Mouse (Mus musculus) heart, adult 11 months (tissue): ENCODE measurements at regions not wholly inside any gene's neighbourhood (a gene's known extent, or its start where the extent isn't known, plus 50 kb on each side); places are given as distances from the start of the nearest gene placed in this dataset.

Experiments
- DNase-seq: peaks from one replicate; pipeline ENCODE4 v3.0.0; 2022

DNA sequence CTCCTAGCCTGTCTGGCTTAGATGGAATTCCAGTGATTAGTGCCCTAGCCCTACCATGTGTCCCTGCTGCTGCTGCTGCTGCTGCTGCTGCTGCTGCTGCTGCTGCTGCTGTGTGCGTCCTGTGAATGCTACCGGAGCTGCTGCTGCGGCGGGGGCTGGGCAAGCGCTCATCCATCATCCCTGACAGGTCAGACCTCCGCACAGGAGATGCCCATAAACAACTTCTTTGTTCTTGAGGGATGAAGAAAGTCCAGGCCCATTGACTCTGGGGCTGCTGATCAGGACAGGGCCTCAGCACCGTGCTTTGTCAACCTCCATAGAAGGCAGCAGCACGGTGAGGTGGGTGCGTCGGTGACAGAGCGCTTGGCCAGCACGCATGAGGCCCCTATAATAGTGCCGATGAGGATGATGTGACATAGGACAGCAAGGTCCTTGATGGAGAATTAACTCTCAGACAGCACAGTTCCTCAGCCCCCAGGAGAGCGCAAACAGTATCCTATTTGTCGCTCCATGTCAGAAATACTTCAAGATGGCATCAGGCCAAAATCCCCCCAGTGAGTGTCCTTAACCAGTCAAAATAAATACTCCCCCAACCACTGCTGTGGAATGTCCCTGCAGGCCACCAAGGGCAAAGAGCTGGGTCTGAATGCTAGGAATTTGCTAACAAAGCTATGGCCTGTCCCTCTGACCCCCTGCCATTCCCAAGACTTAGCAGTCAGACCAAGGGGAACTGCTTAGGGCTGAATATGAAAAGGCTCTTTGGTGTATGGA lies 95.1 kb upstream of the Errfi1 start:
- DNase-seq, result no peak

DNA sequence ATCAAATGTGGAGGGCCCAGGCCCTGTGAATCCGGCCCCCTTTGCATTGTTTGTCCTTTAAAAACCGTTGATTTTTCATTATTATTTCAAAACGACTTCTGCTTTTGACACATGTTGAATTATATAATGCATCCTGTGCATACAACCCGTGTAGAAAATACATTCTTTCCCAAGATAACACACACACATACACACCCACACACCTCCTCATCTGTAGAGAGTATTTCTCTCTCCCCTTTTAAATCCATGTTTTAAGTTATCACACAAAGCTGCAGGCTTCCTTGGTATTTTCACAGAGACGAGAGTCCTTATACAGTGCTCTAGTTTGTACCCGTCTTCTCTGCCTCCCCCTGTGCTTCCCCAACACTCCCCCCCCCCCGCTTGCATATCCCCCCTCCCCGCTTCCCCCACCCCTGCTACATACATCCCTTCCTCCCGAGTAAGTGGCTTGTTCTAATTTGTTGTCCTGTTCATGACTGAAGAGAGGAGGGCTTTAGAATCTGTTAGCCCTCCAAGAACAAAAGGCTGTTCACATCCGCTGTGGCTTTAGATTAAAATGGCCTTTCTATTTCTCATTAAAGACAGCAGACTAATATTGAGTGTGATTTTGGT lies 95.8 kb upstream of the Errfi1 start:
- DNase-seq, result no peak

DNA sequence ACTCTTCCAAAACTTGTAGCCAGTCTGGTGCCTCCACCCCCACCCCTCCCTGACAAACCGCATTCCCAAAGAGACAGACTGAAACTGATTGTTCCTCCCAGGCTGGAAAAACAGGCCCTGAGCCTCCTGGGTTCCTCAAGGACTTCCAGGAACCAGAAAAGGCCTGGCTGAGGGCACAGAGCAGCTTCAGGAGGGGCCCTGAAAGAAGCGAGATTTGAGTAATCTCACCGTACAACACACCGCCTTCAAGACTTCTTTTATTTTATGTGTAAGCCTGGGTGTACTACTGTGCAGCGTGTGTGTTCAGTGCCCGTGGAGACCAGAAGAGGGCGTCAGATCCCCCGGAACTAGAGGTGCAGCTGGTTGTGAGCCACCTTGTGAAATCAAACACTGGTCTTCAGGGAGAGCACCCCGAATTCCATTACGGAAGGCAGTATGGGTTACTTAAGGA lies 96.4 kb upstream of the Errfi1 start:
- DNase-seq, result no peak

DNA sequence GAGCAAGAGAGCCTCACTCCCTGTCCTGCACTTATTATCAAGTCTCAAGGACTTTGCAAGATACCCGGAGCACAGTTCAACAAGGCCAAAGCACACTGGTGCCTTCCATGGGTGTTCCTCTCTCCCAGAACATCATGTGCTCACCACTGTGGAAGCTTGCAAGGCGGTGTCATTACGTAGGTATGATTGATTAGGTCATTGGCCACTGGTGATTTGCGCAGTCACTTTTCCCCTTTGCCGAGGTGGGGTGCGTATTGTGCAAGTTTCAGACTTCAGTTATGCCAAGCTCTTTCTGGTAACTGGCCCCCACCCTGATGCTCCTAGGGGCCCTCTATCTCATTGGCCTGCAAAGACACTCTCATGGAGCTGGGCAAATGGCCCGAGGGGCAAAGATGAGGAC lies 98.3 kb upstream of the Errfi1 start:
- peak; percentile 94 for DNase-seq

DNA sequence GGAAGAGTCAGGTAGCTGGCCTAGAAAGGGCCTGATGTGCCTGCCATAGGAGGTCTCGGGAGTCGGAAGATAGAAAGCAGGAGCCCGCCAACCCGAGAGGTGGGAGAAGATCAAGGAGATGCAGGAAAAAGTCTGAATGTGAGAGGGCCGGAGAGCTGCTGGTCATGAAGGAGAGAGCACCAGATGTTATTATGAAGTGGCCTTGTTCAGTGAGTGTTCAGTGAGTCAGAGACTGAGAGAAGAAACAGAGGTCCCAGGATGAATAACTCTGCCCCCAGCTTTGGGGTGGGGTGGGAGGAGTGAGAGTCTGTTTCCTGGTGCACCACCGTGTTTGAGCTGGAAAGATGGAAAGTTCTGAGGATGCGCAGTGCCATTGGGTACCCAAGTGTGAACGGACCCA lies 100.2 kb upstream of the Slc45a1 start:
- DNase-seq, result no peak

DNA sequence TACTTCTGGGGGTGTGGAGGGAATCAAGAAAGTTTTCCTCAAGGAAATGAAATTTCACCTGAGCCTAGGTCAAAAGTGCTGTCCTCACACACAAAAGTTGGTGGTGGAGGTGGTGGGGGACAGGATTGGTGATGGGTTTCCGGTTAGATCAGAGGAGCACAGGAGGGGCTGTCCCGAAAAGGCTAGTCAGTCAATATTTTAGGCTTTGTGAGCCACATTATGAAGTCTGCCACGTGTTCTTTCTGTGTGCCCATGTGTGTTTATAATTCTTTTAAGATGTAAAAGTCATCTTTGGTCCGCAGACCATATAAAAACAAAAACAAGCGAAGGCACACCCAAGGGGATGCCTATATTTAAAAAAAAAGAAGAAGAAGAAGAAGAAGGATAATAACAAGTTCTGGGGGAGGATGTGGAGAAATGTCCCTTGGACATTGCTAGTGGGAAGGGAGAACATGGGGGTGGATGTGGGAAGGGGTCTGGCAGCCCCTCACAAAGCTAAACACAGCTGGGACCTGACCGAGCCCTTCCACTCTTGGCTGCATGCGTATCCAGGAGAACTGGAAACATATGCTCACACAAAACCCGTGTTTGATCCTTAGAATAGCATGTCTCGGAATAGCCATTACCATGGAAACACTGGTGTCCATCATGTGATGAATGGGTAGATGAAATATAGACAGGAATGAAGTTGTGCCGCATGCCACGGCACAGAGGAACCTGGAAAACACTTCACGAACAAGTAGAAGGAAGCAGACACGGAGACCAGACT lies 98.7 kb upstream of the Slc45a1 start:
- no peak for DNase-seq

DNA sequence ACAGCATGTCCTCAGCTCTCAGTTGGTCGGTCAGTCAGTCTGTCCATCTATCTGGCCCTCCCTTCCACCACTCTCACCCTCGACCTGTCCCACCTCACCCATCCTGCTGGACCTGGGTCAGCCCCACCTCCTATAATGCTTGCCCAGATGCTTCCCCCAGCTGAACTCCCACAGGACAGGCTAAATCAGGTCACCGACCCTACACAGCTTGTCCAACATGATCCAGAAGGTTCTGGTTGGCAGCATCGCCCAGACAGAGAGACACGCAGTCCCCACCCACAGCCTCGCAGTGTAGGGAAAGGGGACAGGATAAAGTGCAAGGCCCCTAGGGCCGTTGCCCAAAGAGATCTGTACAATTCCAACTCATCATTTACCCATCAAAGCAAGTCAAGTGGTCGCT lies 97.1 kb upstream of the Slc45a1 start:
- DNase-seq, result no peak

DNA sequence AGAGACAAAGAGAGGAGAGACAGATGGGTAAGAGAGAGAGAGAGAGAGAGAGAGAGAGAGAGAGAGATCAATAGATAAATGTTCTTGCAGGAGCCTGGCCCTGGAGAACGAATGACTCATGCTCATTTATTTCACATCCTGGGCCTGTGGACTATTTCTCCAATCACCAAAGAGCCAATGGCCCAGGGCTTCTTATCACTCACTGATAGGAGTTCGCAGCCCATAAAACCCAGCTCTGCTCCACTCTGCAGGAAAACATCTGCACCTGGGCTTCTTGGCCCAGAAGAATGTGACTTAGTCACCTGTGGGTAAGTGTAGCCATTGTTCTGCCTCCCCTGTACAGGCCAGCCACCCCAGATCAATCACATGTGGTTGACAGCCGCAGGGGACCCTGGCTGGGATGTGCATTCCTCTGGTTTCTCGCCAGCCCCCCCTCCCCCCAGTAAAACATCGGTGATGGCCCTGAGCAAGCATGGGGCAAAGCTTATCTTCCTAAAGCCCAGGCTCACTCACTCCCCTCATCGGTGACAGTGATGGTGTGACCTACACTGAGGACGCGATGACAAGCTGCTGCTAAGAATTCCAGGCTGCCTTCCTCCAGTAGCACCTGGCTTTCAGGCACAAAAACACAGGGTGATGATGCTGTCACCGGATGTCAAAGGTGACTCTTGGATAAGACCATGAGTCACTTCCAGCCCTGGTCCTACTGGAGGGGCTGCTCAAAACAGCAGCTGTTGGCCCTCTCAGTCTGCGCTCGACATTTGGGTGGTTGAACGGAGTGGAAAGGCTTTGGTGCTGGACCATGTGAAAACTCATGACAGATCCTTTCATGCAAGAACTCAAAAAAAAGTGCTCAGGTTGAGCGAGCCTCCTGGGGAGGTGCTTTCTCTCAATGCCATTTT lies 96.4 kb upstream of the Slc45a1 start:
- peak; percentile 93 for DNase-seq

DNA sequence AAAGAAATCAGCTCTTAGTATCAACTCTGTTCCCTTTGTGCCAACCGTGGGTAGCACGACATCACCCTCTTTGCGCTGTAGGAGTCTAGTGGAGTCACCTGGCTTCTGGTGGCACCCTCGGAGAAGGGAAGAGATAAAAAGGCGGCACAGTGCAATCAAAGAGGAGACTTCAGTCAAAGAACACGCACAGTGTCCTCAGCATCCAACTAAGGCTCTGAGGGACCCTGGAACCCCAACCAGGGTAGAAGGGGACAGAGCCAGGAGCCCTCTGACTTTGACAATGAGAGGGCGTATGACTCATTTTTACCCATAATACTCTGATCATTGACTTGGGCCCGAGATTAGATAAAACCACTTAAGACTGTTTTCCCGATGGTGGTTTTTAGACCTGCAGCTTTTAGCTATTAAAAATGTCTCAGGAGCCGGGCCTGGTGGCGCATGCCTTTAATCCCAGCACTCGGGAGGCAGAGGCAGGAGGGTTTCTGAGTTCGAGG lies 94.5 kb upstream of the Slc45a1 start:
- DNase-seq, result no peak

DNA sequence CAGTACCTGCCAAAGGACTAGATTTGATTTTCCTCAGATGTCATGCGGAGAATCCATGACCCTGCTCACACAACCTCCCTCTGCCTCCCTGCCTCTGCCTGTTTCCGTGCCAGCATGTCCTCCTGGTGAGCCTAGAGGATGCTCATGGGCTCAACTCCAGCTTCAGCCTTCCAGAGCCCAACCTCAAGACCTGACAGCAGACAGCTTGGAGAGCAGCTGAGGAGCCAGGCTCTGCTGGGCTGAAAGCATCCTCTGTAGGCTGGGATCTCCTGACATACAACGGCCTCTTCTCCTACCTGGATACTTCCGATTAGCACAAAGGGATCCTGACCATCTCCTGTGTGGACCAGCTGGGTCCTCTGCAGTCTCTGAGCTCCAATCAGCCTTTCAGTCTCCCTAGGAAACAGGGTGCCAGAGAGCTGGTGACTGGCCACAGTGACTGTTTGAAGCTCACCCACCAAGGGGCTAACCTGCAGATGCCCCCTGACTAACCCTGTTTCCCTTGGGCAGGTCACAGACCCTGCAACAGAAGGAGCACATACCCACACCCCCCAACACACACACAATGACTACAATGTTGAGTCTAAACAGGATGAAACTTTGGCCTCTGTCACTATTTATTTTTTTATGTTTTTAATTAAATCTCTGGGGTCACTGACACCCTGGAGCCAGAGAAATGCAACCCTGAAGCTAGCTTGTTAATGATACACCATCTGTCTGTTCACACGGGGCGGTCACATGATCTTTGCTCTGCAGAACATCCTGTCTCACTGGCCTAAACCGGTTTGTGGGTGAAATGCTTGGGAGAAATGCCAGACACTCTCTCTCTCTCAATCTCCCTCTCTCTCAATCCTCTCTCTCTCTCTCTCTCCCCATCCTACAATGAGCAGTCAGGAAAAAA lies 93.8 kb upstream of the Slc45a1 start:
- peak; percentile 96 for DNase-seq

DNA sequence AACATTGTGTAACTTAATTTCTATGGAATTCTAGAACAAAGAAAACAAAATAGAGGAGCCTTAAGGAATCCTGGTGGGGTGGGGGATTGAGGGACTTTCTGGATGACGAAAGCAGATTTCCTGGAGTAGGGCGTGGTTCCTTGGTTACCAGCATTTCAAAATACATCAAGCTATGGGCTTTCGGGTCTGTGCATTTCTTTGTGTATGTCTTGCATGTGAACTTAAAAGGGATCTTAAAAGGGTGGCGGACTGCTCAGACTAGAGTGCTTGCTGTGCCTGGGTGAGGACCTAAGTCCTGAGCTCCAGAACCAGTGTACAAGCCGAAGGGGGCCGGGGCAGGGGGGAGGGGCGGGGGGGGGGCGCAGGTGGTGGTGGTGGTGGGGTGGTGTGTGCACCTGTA lies 91.5 kb upstream of the Slc45a1 start:
- DNase-seq, result no peak

DNA sequence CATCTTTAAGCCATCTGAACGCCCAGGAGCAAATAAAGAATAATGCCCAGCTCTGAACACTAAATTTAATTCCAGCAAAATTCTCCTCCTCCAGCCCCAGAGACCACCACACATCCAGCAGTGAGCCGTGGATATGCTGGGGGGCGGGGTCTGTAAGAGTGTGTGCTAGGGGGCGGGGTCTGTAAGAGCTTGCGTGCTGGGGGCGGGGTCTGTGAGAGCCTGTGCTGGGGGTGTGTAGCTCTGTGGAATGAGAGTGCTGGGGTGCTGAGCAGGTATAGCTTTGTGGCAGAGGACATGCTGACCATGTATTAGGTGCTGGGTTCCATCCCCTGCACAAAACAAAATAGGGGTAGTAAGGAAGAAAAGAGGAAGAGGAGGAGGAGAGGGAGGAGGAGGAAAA lies 91.1 kb upstream of the Slc45a1 start:
- no peak for DNase-seq

DNA sequence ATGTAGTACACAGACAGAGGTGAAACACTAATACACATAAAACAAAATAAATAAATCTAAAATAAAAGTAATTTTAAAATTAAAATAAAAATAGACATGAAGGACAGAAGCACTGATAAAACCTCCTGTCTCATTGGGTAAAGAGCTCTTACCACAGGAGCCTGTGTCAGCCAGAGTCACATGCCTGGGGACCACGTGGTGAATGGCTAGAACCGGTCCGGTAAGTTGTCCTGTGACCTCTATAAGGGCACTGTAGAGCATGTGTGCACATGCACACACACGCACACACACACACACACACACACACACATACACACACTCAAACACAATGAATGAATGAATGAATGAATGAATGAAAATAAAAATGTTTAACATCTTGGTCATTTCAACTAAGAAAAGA lies 89.8 kb upstream of the Slc45a1 start:
- no peak for DNase-seq

DNA sequence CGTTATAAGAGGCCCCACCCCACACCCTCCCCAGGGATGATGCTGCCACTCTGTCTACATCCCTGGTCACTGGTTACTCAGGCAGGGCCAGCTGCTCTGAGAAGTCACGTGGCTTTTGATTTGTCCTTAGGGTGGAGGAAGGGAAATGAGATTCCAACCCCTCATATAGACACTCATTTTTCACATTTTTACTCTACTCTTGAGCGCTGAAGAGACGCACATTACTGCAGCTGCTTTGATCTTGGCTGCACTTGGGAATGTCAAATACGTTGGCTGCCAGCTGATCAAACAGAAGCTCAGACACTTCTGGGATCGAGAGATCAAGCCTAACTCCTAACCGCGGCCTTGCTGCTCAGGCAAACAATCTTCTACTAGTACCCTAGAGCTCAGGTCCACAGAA lies 88.2 kb upstream of the Slc45a1 start:
- DNase-seq, result no peak

DNA sequence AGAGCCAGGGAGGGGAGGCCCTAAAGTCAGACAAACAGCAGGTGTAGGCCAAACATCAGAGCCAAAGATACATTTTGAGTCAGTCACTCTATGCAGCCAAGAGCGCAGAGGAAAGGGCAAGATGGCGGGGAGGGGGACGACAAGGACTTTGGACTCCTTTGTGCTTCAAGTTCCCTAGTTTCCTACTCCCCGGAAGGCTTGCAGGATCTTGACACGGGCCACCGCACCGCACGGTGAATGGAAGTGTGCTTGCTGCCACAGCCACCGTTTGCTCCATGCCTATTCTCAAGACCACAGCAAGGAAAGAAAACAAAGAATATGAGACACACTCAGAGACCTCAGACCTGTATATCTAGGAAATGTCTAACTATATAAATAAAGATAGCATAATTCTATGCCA lies 86.8 kb upstream of the Slc45a1 start:
- no peak for DNase-seq

DNA sequence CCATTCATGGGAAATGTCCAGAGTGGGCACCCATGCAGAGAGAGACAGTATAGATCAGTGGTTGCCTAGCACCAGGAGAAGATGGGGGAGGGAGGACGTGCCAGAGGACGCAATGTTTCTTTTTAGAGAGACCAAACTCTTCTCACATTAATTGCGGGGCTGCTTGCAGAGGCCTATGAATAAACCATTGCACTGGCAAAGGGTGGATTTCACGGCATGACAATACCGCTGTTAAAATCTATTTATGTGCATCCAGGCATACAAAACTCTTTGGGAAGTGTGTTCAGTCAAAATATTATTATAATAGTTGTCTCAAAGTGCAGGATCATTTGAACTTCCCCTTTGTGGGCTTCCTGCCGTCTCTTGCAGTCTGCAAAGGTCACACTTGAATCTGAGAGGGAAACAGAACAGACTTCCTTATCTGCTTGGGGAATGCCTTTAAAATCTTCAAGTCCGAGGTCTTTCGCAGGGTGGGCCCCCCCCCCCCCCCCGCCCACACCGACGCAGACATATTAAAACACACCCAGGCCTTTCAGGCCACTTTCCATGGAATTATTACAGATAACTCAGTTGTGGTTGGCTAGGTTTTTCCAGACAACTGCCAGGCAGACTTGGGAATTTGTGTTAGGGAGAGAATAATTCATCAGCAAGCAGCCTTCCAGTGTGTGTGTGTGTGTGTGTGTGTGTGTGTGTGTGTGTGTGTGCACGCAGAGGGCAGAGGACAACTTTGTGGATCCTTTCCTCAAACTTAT lies 78.3 kb upstream of the Slc45a1 start:
- DNase-seq, result peak; percentile 97

DNA sequence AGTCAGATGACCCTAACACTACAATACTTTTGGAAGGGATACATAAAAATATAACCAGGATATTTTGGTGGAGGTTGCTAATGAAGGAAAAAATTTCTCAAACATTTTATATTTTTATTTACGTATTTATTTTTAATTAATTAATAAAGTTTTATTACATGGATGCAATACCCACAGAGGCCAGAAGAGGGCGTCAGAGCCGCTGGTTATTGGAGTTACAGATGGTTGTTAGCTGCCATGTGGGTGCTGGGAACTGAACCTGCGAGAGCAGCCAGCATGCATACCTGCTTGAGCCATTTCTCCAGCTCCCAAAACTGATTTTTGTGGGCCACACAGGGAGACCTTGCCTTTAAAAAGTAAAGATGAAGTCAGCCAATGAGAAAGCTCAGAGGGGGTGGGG lies 74.6 kb upstream of the Slc45a1 start:
- DNase-seq, result no peak

DNA sequence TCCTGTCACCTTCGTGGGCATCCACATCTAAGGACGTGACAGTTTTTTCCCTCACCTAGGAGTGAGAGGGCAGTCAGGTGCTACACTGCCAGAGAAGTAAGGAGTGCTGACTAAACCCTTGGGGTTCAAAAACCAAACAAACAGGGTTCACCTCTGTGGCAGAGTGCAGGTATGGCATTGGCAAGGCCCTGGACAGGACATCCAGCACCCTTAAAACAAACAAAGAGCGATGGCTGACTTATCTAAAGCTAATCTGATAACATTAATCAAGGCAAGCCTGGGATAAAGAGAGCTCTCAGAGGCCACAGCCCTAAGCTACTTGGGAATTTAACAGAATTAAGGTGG lies 74.1 kb upstream of the Slc45a1 start:
- no peak for DNase-seq

DNA sequence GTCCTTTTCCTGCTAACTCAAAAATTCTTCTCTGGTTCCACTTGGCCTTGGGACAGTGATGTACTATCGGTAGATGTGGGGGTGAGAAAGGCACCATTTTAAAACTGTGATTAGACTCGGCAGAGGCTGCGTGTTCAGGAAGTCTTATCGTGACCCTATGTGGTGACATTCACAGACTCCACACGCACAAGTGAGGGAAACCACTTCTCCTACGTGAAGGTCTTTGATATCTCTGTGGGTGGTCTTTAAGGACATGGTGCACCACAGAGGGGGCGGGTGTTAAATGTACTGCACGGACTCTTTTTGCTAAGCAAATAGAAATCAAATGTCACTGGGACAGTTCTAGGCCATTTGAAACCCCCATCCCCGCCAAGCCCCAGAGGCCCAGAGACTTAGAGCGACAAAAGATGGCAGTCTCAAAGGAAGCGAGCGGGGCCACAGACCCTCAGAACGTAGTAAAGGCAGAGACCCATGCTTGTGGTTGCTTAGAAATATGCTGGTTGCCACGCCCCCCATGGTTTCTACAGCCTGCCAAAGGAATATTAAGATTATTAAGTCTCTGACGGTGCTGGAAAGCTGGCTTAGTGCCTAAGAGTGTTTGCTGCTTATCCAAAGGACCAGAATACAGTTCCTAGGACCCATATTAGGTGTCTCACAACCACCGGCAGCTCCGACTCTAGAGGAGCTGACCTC lies 73.6 kb upstream of the Slc45a1 start:
- DNase-seq, result no peak

DNA sequence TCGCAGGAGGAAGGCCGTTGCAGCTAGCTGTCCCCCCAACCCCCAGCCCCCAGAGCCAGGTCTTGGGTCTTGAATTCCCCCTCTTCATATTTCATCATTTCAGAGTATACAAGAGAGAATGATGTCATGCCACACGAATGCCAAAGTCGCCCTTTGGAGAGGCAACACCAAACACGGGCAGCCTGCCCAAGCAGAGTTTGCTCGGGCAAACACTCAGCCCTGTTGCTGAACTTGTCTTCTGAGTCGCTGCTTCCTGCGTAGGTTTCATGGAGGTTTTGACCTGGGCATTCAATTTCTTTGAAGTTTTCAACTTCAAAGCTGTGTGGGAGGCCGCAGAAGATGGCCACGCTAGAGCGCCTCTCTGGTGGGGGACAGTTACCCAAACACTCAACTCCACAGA lies 72.8 kb upstream of the Slc45a1 start:
- no peak for DNase-seq
